Mouse (Mus musculus) cerebellum, adult (tissue): Measurements from ENCODE around the gene Ptcra.
"Not testable (repeated sequence)": the region's sequence is repeated elsewhere in the genome, so short reads cannot be mapped to it uniquely, and the experiment has no call there.

Experiments
- ATAC-seq: cut with Nextera tagmentation; 2 replicates; pipeline ENCODE4 v1.9.2; 2017; ENCODE audit warnings: mild to moderate bottlenecking, moderate library complexity, mixed read lengths; ENCODE audit not compliant: insufficient number of reproducible peaks, low FRiP score, low TSS enrichment

Gene Ptcra

GRCm38 (mm10) chr17:46763544-46763943 lies at the start of gene Ptcra:
Gene Ptcra (minus strand): TSS chr17:46763712.
- ATAC-seq = no peak

- no peak for ATAC-seq
These were observed 48.9 kb upstream of the Ptcra start for GRCm38 (mm10) chr17:46812442-46812841.

- no peak for ATAC-seq
These were observed 47.2 kb upstream of the Ptcra start for GRCm38 (mm10) chr17:46810672-46811071.

GRCm38 (mm10) chr17:46809131-46809830 lies 45.8 kb upstream of the Ptcra start:
- ATAC-seq = no peak

- no peak for ATAC-seq
These were observed 44.9 kb upstream of the Ptcra start for GRCm38 (mm10) chr17:46808376-46808775.

- ATAC-seq = no peak
These were observed 38.2 kb upstream of the Ptcra start for GRCm38 (mm10) chr17:46801761-46802160.

GRCm38 (mm10) chr17:46799680-46800079 lies 36.2 kb upstream of the Ptcra start:
- no peak for ATAC-seq

GRCm38 (mm10) chr17:46797386-46797785 lies 33.9 kb upstream of the Ptcra start:
- no peak for ATAC-seq

- no peak for ATAC-seq
These were observed 33.2 kb upstream of the Ptcra start for GRCm38 (mm10) chr17:46796743-46797142.

GRCm38 (mm10) chr17:46792963-46793362 lies 29.5 kb upstream of the Ptcra start:
- no peak for ATAC-seq

GRCm38 (mm10) chr17:46787974-46788373 lies 24.5 kb upstream of the Ptcra start:
- not testable (repeated sequence) for ATAC-seq

GRCm38 (mm10) chr17:46786952-46787351 lies 23.4 kb upstream of the Ptcra start:
- no peak for ATAC-seq

- 0 out of 2 replicates have a peak, but pooled peaks have one; percentile 20 for ATAC-seq
These were observed 19.7 kb upstream of the Ptcra start for GRCm38 (mm10) chr17:46783222-46783565.

GRCm38 (mm10) chr17:46782341-46783221 lies 19.1 kb upstream of the Ptcra start, which contains the start of gene Rpl7l1:
Gene Rpl7l1 (minus strand): TSS chr17:46782672.
- ATAC-seq = peak; percentile 94

- ATAC-seq = no peak
These were observed 18.4 kb upstream of the Ptcra start for GRCm38 (mm10) chr17:46781876-46782275.

- no peak for ATAC-seq
These were observed 12.6 kb upstream of the Ptcra start for GRCm38 (mm10) chr17:46776087-46776486.

- ATAC-seq = no peak
These were observed 11.6 kb upstream of the Ptcra start for GRCm38 (mm10) chr17:46775070-46775469.

- ATAC-seq = no peak
These were observed 10.6 kb upstream of the Ptcra start for GRCm38 (mm10) chr17:46774131-46774472.

- no peak for ATAC-seq
These were observed 10.0 kb upstream of the Ptcra start for GRCm38 (mm10) chr17:46773278-46774130.

- ATAC-seq = peak; percentile 89
These were observed 9.1 kb upstream of the Ptcra start, which contains the start of gene 2310039H08Rik for GRCm38 (mm10) chr17:46772404-46773277. Gene 2310039H08Rik (plus strand): TSS chr17:46772635.
